Mouse (Mus musculus) spleen, adult 2 months (tissue): Measurements from ENCODE around the gene Kat6b.

ENCODE experiments used
- CTCF ChIP-seq: fragments of 200-500 bp; IDR thresholded peaks from 2 replicates; pipeline ENCODE4 v1.5.1; 2011; ENCODE audit warnings: mild to moderate bottlenecking, inconsistent platforms; ENCODE audit not compliant: insufficient read depth, insufficient read length, insufficient replicate concordance; ENCODE audit errors: extremely low read depth
- POLR2A ChIP-seq: fragments of 200-500 bp; IDR thresholded peaks from 2 replicates; pipeline ENCODE4 v1.6.1; 2011; ENCODE audit warnings: low read depth, low read length, inconsistent platforms

GRCm38 (mm10) chr14:21550576-21550975, 69.3 kb downstream of the Kat6b start:
- TF ChIP-seq CTCF, result no peak
- no peak for TF ChIP-seq POLR2A
